Mouse (Mus musculus) heart, embryonic 10.5 days (tissue): ENCODE results near the gene Mindy4. TPM values are rescaled to one million over a fixed set of nuclear protein-coding genes. Genes with fewer than 3 reads are reported as not detected.

ENCODE experiments used
- DNase-seq: peaks from one replicate; pipeline ENCODE4 v3.0.0-alpha.2; 2017; ENCODE audit warnings: low spot score
- H3K27ac ChIP-seq: fragments of 300-500 bp; sonication (generic); 2 replicates; pipeline ENCODE4 v1.5.1; 2016; ENCODE audit warnings: mild to moderate bottlenecking
- H3K27me3 ChIP-seq: fragments of 300-500 bp; sonication (generic); 2 replicates; pipeline ENCODE4 v1.6.1; 2016; ENCODE audit warnings: mild to moderate bottlenecking; ENCODE audit not compliant: poor library complexity, insufficient read depth, severe bottlenecking
- H3K36me3 ChIP-seq: fragments of 300-500 bp; sonication (generic); 2 replicates; pipeline ENCODE4 v1.6.1; 2016; ENCODE audit warnings: mild to moderate bottlenecking, moderate library complexity
- H3K4me1 ChIP-seq: fragments of 300-500 bp; sonication (generic); 2 replicates; pipeline ENCODE4 v1.6.1; 2016; ENCODE audit warnings: mild to moderate bottlenecking
- H3K4me3 ChIP-seq: fragments of 300-500 bp; sonication (generic); 2 replicates; pipeline ENCODE4 v1.5.1; 2016; ENCODE audit warnings: mild to moderate bottlenecking, moderate library complexity
- H3K9me3 ChIP-seq: fragments of 300-500 bp; sonication (generic); 2 replicates; pipeline ENCODE4 v1.6.1; 2016; ENCODE audit warnings: mild to moderate bottlenecking, moderate library complexity
- WGBS: fragments of 180-500 bp; shearing (Covaris S2); methylation state at CpG from one replicate; pipeline ENCODE4 v1.1.7; 2016; 5-methylcytosine and 5-hydroxymethylcytosine counted together
- polyA plus RNA-seq: library from polyadenylated mRNA; unstranded; fragments of >200 nt; fragmentation: Nextera tagmentation; extraction: Ambion mirVana; gene quantifications from 2 replicates; pipeline ENCODE4 v1.2.1, GENCODE M21; 2016

The Mindy4 gene
- polyA plus RNA-seq, 1 experiment from 2014 or later = 9.7 TPM

DNA sequence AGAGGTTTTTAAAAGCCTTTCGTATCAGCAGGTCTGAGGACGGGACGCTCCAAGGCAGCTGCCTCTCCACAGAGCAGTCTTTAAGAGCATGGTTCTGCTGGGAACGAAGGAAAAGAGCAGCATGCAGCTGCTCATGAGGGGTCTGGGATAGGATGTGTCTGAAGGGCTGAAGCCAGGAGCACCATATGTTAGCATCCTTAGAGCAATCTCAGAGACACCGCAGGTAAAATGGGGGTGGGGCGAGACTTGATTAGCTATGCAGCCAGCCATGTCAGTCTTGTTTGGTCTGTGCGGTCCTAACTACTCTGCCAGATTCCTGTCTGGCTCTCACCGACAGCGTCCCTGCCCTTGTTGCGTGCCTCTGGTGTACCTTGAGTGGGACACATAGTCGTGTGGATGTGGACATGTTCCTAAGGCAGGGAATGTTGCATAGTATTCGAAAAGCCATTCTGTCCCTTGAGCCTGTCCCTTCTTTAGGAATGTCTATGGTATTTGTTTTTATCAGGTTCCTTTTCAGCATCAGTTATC lies 43.8 kb downstream of the Mindy4 start:
- DNase-seq = no peak
- Histone ChIP-seq H3K4me3 (no peak overlapping the region), H3K4me1 (no peaks in the 10 kb centered on the region), H3K9me3 (no peaks in the 10 kb centered on the region), H3K27ac (no peak overlapping the region), H3K27me3 (no peaks in the 10 kb centered on the region), H3K36me3 (no peaks in the 10 kb centered on the region)
- WGBS = 86% methylated on average over 12 of the region's 12 CpGs

DNA sequence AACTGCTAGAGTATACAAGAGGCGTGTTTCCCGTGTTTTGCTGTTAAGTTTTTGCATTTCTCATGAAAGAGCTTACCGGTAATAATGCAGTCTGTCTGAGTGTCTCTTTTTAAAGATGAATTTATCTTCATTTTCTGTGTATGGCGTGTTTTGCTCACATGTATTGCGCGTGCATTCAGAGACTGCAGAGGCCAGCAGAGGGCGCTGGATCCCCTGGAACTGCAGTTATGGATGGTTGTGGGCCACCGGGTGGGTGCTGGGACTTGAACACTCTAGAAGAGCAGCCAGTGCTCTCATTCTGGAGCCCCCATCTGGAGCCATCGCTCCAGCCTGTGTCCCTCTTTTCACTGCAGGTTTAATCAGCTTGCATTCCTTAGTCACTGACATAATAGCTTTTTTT lies 46.1 kb downstream of the Mindy4 start:
- Histone ChIP-seq H3K4me1 (no peaks in the 10 kb centered on the region), H3K27me3 (no peaks in the 10 kb centered on the region), H3K36me3 (no peaks in the 10 kb centered on the region), H3K9me3 (no peaks in the 10 kb centered on the region), H3K27ac (no peak overlapping the region), H3K4me3 (no peak overlapping the region)
- 87% methylated on average over 9 of the region's 9 CpGs for WGBS
- DNase-seq = no peak

DNA sequence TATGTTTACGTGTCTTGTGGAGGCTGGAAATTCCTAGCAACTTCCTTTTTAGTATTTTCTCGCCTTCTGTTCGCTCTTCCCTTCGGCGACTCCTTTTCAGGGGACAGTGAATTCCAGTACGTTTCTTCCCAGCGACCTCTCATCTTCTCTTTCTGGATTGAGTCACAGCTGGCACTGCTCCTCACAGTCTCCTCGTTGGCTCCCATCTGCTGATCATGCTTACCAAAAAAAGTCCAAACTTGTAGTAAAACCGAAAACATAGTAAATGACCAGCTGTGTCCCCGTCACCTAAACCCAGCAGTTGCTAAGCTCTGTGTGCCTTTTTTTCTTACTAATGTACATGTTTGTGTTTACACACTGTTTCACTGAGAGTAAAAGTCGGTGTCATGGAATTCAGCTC lies 47.6 kb downstream of the Mindy4 start:
- H3K36me3 ChIP-seq = no peaks in the 10 kb centered on the region
- no peak overlapping the region for H3K27ac ChIP-seq
- WGBS = 80% methylated on average over 11 of the region's 11 CpGs
- DNase-seq = no peak
- no peaks in the 10 kb centered on the region for H3K27me3 ChIP-seq
- no peak overlapping the region for H3K4me3 ChIP-seq
- H3K9me3 ChIP-seq = no peaks in the 10 kb centered on the region
- H3K4me1 ChIP-seq = peaks cover 3% of the 10 kb centered on the region; the same call in 1 of the 2 replicates

DNA sequence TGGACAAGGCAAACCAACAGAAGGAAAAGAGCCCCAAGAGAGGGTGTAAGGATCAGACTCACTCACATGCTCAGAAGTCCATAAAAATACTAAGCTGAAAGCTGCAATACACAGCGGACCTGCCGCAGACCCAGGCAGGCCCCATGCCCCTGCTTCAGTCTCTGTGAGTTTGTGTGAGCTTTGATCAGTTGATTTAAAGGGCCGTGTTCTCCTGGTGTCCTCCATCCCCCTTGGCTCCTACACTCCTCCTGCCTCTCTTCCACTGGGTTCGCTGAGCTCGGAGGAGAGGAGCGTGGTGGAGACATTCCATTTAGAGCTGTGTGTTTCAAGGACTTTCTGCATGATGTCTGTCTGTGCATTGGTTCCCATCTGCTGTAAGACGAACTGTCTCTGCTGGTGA lies 48.4 kb downstream of the Mindy4 start:
- Histone ChIP-seq H3K36me3 (no peaks in the 10 kb centered on the region), H3K4me1 (peaks cover 3% of the 10 kb centered on the region; the same call in 1 of the 2 replicates), H3K4me3 (no peak overlapping the region), H3K9me3 (no peaks in the 10 kb centered on the region), H3K27ac (peak overlapping the region; percentile 29; the same call in 1 of the 2 replicates), H3K27me3 (no peaks in the 10 kb centered on the region)
- 68% methylated on average over 7 of the region's 7 CpGs for WGBS
- DNase-seq = no peak

DNA sequence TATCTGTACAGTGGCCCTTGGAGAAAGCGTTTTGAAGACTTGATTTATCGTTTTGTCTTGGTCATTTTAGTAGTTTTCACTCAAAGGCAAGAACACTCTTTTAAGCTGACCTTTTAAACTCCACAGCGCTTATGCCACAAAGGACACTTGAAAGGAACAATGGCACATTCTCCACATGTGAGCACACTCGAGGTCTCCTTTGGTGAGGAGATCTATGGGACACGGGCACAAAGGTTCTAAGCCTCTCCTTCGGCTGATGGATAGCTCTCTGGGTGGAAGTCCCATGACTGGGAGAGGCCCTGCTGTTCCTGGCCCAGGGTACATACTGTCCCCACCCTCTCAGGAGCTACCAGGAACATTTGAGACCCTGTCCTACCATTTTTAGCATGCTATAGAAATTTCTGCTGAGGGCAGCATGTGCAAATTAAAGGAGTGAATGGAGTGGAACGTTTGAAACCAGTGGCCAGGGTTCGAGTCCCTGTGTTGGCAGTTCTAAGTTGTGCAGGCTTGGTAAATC lies 49.6 kb downstream of the Mindy4 start:
- Histone ChIP-seq H3K4me1 (peaks cover 6% of the 10 kb centered on the region; the same call in 1 of the 2 replicates), H3K27ac (no peak overlapping the region), H3K9me3 (no peaks in the 10 kb centered on the region), H3K4me3 (no peak overlapping the region), H3K36me3 (no peaks in the 10 kb centered on the region), H3K27me3 (no peaks in the 10 kb centered on the region)
- whole genome bisulfite sequencing = 83% methylated on average over 8 of the region's 8 CpGs
- no peak for DNase-seq

DNA sequence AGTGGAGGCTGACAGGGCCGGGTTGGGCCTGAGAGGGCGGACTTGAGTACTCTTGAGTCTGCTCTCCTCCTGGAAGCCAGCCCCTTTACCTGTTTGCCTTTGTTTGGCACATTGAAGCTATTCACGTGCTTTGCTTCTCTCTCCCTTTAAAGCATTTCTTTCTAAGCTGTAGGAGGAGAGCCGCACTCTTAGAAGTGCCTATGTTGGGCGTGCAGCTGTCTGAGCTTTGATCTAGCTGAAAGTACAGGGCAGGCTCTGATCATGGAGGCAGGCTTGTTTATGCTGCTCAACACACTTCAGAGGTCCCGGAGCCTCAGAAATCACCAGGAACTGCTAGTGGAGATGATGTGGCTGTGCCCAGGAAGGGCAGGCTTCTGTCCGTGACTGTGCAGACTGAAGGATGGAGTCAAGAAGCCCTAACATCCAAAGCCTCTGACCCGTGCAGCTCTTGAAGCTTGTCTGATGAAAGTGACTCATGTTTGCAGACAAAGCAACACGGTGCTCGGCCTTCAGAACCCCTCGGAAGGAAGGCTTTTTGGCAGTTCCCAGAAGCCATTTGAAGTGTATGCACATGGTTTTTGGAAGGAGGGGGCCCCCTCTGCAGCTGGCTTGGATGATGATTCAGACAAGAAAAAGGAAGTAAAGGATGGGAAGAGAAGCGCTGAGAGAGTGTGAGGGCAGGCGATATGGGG lies 53.5 kb downstream of the Mindy4 start:
- Histone ChIP-seq H3K27ac (no peak overlapping the region), H3K9me3 (no peaks in the 10 kb centered on the region), H3K27me3 (no peaks in the 10 kb centered on the region), H3K36me3 (no peaks in the 10 kb centered on the region), H3K4me1 (peaks cover 27% of the 10 kb centered on the region), H3K4me3 (no peak overlapping the region)
- WGBS = 79% methylated on average over 13 of the region's 13 CpGs
- no peak for DNase-seq

DNA sequence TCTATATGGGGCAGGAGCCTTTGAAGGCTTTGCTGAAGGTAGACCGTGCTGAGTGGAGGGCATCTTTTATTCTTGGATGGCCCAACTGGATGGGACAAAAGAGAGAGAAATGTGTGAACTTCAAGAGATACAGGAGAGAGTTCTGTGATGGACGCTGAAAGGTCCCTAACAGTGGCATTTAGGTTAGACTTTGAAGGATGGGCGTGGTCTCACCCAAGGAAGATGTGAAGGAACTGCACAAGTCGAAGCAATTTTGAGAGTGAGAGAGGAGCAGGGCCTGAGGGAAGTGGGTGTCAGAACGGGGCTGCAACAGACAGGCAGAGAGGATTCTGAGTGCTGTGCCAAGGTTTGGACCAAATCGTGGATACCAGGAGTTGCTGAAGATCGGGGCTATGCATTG lies 54.1 kb downstream of the Mindy4 start:
- no peaks in the 10 kb centered on the region for H3K36me3 ChIP-seq
- H3K4me1 ChIP-seq = peaks cover 27% of the 10 kb centered on the region
- H3K4me3 ChIP-seq = no peak overlapping the region
- WGBS = 82% methylated on average over 7 of the region's 7 CpGs
- no peaks in the 10 kb centered on the region for H3K9me3 ChIP-seq
- no peak for DNase-seq
- H3K27me3 ChIP-seq = no peaks in the 10 kb centered on the region
- no peak overlapping the region for H3K27ac ChIP-seq

DNA sequence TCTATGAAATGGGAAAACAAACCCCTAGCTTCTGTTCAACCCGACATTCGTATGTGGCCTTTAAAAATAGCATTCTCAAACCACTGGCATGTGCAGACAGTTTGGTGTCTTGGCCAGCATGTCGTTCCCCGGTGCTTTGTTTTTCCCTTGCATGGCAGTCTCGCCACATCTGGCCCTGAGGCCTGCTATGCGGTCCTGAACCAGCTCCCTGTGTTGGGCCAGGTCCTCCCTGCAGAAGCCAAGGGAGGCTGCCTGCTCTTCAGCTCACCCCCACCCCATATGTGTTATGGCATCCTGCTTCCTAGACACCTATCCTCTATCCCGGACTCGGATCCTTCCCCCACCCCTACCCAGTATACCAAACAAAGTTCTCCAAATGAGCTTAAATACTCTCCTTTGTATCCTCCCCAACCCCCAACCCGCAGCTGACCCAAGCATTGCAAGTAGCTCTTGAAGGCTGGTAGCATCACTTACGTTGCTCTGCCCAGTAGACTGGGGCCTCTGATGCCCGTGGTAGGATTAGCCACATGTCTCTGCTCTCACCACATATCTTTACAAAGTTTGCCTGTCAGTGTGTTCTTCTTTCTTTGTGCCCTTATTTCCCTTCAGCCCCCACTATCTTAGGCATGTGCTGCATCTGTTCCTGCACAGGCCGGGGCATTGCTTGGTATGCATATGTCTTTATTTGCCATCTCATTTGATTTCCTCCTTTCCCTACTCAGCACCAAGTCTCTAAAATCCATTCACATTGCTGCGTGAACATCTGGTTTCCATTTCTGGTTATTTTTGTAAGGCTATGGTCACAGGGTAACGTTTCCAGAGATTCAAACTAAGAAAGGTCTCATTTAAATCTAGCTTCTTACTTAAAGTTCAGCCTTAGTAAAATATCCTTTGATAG lies 55.5 kb downstream of the Mindy4 start:
- Histone ChIP-seq H3K4me3 (no peak overlapping the region), H3K27ac (no peak overlapping the region), H3K4me1 (peaks cover 38% of the 10 kb centered on the region), H3K9me3 (no peaks in the 10 kb centered on the region), H3K36me3 (no peaks in the 10 kb centered on the region), H3K27me3 (no peaks in the 10 kb centered on the region)
- no peak for DNase-seq
- WGBS = 72% methylated on average over 14 of the region's 14 CpGs

DNA sequence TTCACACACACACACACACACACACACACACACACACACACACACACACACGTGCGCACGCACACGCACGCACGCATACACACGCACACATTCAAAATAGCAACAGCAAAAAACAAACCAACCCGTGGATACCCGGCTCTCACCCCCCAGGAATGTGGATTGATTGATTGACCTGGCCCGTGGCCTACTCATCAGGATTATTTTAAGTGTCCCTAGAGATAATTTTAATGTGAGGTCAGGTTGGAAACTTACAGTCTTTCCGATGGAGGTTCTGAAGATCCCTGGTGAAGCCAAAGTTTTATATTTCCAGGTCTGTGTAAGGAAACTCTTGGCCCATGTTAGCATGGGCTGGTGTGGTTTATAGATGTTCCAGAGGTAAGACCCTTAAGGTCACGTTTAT lies 59.0 kb downstream of the Mindy4 start:
- Histone ChIP-seq H3K36me3 (no peaks in the 10 kb centered on the region; the same call in 1 of the 2 replicates), H3K9me3 (no peaks in the 10 kb centered on the region), H3K4me1 (peaks cover 47% of the 10 kb centered on the region), H3K27ac (no peak overlapping the region), H3K27me3 (no peaks in the 10 kb centered on the region), H3K4me3 (no peak overlapping the region)
- 77% methylated on average over 12 of the region's 12 CpGs for WGBS
- no peak for DNase-seq

DNA sequence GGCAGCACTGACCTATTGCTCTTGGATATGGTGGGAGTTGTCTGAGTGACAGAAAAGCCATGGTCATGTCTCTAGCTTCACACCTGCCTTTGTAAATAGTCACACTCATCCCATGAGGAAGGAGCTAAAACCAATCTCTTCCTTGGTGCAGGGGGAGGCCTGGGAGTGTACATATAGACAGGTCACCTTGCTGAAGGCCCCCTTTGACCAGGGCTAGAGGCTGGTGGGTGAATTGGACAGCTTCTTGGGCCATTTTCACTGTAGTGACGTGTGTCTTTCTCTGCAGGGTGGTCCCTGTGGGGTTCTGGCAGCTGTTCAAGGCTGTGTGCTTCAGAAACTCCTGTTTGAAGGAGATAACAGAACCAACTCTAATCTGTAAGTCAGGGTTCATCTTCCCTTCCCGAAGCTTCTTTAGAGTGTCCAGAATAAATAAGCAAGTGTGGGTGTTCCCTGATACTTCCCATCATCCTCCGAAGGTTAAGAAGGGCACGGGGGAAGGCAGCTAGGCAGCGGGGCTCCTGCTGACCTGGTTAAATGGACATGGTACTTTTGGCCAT lies 60.4 kb downstream of the Mindy4 start:
- DNase-seq = no peak
- Histone ChIP-seq H3K9me3 (no peaks in the 10 kb centered on the region), H3K36me3 (no peaks in the 10 kb centered on the region; the same call in 1 of the 2 replicates), H3K4me3 (no peak overlapping the region), H3K27me3 (no peaks in the 10 kb centered on the region), H3K27ac (no peak overlapping the region), H3K4me1 (peaks cover 45% of the 10 kb centered on the region)
- WGBS = 60% methylated on average over 5 of the region's 5 CpGs

DNA sequence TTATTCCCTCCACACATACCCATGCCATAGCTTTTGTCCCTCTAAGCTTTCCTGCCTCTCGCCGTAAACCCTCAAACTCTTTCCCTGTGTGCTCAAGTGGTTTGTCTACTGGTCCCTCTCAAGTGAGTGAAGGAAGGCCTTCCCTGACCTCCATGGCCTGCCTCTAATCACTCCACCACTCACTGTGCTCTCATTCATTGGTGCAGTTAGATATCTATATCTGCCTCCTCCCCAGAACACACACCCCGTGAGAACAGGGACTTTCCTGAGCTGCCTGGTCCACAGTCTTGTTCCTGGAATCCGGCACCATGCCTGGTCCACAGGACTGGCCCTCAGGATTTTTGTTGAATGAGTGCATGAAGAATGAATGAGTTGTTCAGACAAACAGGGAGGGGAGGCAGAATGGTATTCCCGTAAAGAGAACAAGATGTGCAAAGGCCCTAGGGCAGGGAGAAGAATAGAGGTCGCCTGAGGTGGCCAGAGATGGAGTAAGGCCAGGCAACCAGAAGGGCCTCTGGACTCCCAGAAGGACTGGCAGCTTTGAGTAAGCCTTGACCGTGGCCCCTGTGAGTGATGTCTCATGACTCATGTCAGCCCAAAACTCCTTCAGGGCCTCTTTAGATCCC lies 61.7 kb downstream of the Mindy4 start:
- no peak overlapping the region for H3K4me3 ChIP-seq
- H3K4me1 ChIP-seq = peaks cover 36% of the 10 kb centered on the region
- no peaks in the 10 kb centered on the region; the same call in 1 of the 2 replicates for H3K36me3 ChIP-seq
- no peak for DNase-seq
- no peaks in the 10 kb centered on the region for H3K9me3 ChIP-seq
- H3K27me3 ChIP-seq = no peaks in the 10 kb centered on the region
- WGBS = 75% methylated on average over 7 of the region's 7 CpGs
- no peak overlapping the region; the same call in 1 of the 2 replicates for H3K27ac ChIP-seq

DNA sequence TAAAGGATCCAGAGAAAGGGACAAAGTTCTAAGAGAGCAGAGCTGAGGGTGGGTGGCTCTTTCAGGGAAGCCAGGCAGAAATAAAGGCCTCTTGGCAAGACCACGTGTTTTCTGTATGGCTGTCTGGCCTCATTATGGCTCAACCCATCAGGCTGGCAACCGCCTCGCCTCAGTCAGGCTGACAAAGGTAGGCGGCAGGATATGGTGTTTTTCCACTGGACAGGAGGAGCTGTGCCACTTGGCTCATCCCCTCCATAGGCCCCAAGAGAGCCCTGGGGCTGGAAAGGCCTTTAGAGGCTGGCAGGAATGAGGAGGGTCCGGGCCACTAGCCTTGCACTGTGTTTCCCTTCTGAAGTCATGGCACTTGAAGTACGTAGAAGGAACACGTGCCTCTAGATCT lies 69.8 kb downstream of the Mindy4 start:
- H3K4me3 ChIP-seq = no peak overlapping the region
- peaks cover 31% of the 10 kb centered on the region for H3K4me1 ChIP-seq
- no peaks in the 10 kb centered on the region for H3K27me3 ChIP-seq
- no peak overlapping the region for H3K27ac ChIP-seq
- WGBS = 85% methylated on average over 7 of the region's 7 CpGs
- no peaks in the 10 kb centered on the region for H3K36me3 ChIP-seq
- no peak for DNase-seq
- H3K9me3 ChIP-seq = no peaks in the 10 kb centered on the region
